Mouse (Mus musculus) testis, adult 2 months (tissue): Measurements from ENCODE around the gene Mical3.

ENCODE experiments used
- CTCF ChIP-seq: fragments of 200-500 bp; IDR thresholded peaks from 2 replicates; pipeline ENCODE4 v1.5.1; 2012; ENCODE audit warnings: low read depth, mild to moderate bottlenecking, inconsistent platforms, low read length, moderate library complexity; ENCODE audit not compliant: control insufficient read depth, insufficient read depth, insufficient replicate concordance
- POLR2A ChIP-seq: fragments of 200-500 bp; IDR thresholded peaks from 2 replicates; pipeline ENCODE4 v1.6.1; 2012; ENCODE audit warnings: low read depth, mild to moderate bottlenecking, inconsistent platforms, low read length, moderate library complexity; ENCODE audit not compliant: control insufficient read depth

- TF ChIP-seq CTCF (no peak), POLR2A (no peak)
These were observed 143.6 kb downstream of the Mical3 start for GRCm38 (mm10) chr6:120987164-120987563.
